Mouse (Mus musculus) embryo, embryonic 10.5 days (tissue): ENCODE data around the gene Prap1.
A peak's percentile ranks its signal among the peaks of the same experiment; 100 is the strongest.
"Not testable (repeated sequence)": the region's sequence is repeated elsewhere in the genome, so short reads cannot be mapped to it uniquely, and the experiment has no call there.

ENCODE experiments used
- DNase-seq: peaks from one replicate; pipeline ENCODE4 v3.0.0-alpha.2; 2015; ENCODE audit warnings: low spot score

The Prap1 gene

DNA sequence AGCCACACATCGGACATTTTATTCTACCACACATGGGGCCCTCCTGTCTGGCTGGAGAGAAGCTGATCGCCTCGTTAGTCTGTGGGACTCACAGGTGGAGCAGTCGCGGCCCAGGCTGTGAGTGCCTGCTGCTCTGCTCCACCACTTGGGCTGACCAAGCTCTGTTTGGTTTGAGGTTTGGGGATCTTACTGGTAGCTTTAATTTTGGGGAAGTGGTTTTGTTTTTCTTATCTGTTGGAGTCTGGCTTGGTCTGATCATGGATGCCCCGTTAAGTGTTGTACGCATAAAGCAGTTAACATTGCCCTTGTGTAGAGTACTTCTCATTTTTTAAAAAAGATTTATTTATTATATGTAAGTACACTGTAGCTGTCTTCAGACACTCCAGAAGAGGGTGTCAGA, 40.8 kb downstream of the Prap1 start:
- DNase-seq = not testable (repeated sequence)

DNA sequence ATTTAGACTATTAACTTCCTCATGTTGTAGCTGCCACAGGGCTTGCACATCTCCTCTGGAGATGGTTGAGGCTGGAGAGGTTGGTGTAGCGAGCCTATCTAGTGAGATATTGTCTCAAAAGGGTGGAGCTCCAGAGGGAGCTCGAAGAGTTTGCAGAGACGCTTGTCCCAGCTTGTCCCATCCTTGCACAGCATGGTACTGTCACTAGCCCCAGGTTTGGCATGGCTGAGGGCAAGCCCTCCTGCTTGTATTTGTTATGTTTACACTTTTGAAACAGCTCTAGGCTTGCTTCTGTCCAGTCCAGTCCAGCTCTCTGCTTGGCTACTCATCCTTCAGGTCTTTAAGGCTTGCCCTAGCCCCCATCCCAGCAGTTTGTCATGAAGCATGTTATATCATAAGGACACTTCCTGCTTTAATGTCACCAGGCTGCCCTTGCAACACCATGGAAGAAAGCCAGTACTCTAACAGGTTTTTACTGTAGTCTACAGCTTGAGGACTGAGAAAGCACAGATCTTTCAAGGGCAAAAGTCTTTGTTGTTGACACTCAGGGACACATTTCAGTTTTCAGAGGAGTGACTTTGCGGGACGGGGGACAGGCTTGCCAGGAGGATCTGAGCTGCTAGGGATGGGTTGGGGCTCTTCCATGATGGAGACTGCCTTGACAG, 42.0 kb downstream of the Prap1 start:
- DNase-seq = no peak

DNA sequence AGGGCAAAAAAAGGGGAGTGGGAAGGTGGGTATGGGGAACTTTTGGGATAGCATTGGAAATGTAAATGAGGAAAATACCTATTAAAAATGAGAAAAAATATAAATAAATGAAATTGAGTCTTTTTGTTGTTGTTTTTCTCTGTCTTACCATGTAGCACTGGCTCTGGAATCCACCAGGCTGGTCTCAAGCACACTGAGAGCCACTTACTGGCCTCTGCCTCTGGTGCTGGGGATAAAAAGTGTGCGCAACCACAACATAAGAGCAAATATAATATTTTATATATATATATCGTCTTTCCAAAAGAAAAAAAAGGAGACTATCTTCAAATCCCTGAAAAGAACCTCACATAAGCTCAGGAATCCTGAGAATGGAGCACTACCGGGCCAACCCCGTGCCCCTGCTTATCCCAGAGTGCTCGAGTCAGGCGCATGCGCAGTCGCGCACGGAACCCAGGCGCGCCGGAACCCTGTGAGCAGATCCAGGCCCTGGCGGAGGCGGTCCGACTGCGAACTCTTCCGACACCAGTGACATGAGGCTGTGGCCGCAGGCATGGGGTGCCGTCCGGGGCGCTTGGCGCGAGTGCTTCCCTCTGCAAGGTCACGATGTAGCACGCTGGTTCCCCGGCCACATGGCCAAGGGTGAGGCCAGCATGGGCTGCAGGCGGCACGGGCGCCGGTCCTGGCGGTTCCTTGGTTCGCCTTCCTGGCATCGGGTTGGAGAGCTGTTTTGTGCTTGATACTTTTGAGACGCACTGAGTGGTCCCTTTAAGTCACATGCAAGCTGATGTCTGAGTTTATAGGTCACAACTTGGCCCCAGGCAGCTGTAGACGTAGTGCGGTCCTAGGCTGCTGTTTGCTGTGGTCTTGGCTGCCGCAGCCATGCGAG, 44.2 kb downstream of the Prap1 start, which contains the start of gene Mtg1:
Mtg1 (plus strand) TSS at position 430 of the 886 bp plus-strand sequence.
- DNase-seq = peak; percentile 94

DNA sequence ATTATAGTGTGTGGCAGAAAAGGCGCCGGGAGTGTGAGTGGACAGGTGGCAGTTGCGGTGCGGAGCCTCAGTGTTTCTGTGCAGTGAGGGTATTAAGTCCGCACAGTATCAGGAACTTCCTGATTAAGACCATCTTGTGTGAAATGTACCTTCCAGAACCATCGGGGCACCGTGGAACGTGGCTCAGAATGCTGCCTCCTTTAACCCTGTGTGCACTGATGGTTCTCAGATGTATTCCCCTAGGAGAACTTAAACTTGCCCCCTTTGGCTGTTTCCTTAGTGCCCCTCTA, 44.8 kb downstream of the Prap1 start:
- no peak for DNase-seq

DNA sequence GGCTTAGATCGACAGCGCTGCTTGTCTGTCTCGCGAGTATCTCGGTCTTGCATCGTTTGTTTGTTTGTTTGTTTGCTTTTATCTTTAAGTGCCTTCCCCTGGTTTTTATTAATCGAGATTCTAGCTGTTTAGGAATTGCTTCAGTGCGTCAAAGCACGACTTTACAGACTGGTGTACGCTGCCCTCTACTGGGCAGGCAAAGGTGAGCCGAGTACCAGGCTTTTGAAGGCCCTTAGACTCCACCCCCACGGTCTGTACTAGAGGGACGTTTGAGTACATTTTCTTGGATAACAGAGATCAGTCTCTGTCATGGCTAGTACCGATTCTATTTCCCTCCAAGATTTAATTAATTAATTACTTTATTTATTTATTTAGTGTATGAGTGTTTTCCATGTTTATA, 48.2 kb downstream of the Prap1 start:
- DNase-seq = peak; percentile 84

DNA sequence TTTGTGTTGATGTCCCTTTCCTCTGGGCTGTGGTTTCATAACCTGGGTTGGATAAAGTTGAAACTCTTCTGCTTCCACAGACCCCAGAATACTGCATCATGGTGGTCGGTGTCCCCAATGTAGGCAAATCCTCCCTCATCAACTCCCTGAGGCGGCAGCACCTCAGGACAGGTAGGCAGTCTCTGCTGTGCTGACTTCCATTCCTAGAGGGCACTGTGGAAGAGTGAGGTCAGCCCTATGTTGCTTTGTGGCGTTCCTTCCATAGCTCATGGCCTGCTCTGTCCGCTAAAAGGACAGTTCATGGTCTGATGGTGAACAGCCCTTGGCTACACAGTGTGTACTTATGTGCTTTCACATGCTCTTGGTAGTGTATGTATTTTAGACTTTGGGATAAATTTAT, 51.4 kb downstream of the Prap1 start:
- no peak for DNase-seq
